Mouse (Mus musculus) bone marrow macrophage, adult 2 months (primary cell): ENCODE results near the gene Pjvk.

ENCODE experiments used
- CTCF ChIP-seq: IDR thresholded peaks from 2 replicates; pipeline ENCODE4 v1.5.1; 2012; ENCODE audit warnings: low read depth, mild to moderate bottlenecking, low read length, moderate library complexity
- POLR2A ChIP-seq: IDR thresholded peaks from 2 replicates; pipeline ENCODE4 v1.6.1; 2012; ENCODE audit warnings: mild to moderate bottlenecking, low read depth, low read length, borderline replicate concordance

- TF ChIP-seq CTCF, result no peak
- no peak for TF ChIP-seq POLR2A
These were observed 28.1 kb upstream of the Pjvk start for GRCm38 (mm10) chr2:76620188-76620587.
